Mouse (Mus musculus): Measurements from ENCODE around the gene Tap1. TPM values are rescaled to one million over a fixed set of nuclear protein-coding genes. Genes with fewer than 3 reads are reported as not detected.
A peak's percentile ranks its signal among the peaks of the same experiment; 100 is the strongest.
"Not testable (repeated sequence)": the region's sequence is repeated elsewhere in the genome, so short reads cannot be mapped to it uniquely, and the experiment has no call there.

Gene Tap1
- total RNA-seq, 2 experiments from 2014 or later = 43.4 to 96.5 TPM

DNA sequence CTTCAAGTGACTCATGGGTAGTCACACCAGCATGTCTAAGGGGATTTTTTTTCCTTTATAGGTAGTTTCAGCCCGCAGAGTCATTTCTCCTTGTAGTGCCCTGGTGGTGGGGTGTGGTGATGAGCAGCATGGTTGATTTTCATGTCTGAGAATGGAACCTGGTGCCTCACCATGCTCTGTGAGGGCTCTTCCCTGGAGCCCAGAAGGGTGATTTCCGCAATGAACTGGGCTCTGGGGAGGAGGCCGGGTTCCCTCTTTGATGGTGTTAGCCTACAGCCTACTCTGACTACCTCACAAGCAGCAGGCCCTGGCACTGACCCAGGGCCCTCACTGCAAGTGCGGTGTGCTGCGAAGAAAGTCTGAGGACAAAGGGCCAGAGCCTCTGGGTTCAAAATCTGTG is 16.1 kb downstream of the Tap1 start, which contains the start of gene Tap2:
Gene Tap2, plus strand, starts transcription at position 84 of the 400 bp plus-strand sequence.
- ATAC-seq (ENCODE audit: poor library complexity, severe bottlenecking) = no peak

DNA sequence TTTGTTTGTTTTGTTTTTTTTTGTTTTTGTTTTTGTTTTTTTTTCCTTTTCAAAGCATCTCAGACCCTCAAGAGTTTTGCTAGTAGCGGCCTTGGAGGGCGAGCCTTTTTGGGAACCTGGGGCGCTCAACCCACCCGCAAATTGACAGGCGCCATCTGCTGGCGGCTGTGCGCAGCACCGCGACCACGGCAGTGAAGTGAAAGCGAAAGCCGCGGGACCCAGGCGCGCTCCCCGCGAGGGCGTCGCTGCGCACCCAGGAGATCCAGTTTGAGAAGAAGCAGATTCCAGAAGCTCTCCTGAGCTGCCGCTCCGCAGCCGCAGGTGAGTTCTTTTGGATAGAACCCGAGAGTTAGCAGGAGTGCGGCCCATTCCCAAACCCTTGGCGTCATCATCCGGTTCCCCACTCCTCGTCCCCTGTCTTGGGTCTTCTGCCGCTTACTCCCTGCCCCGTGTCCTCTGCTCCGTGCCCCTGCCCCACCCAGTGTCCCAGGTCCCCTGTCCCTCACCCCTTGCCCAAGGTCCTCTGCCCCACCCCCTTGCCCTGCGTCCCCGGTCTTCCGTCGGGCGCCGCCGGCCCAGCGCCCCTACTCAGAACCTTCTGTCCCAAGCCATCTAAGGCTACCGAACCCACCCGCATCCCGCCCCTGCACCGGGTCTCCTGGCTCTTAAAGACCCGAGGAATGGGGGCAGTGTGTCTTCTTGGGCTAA is 17.1 kb downstream of the Tap1 start:
- ATAC-seq (ENCODE audit: poor library complexity, severe bottlenecking) = peak; percentile 80

DNA sequence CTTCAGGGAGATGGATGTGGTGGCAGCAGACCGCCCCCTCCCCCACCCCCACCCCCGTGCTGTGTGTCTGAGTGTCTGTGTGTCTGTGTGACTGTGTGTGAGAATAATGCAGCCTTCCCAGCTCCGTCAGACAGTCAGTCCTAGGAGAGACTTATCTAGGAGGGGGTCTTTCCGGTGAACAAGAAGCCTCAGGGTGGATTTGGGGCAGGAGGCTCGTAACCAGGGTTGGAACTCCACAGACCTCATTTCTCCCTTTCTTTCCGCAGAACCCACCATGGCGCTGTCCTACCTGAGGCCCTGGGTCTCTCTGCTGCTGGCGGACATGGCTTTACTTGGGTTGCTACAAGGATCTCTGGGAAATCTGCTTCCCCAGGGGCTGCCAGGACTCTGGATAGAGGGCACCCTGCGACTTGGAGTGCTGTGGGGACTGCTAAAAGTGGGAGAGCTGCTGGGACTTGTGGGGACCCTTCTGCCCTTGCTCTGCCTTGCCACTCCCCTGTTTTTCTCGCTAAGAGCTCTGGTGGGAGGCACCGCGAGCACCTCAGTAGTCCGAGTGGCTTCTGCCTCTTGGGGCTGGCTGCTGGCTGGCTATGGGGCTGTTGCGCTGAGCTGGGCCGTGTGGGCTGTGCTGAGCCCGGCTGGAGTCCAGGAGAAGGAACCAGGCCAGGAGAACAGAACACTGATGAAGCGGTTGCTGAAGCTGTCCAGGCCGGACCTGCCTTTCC is 17.8 kb downstream of the Tap1 start:
- no peak; the same call in 1 of the 2 replicates for ATAC-seq (ENCODE audit: poor library complexity, severe bottlenecking)

DNA sequence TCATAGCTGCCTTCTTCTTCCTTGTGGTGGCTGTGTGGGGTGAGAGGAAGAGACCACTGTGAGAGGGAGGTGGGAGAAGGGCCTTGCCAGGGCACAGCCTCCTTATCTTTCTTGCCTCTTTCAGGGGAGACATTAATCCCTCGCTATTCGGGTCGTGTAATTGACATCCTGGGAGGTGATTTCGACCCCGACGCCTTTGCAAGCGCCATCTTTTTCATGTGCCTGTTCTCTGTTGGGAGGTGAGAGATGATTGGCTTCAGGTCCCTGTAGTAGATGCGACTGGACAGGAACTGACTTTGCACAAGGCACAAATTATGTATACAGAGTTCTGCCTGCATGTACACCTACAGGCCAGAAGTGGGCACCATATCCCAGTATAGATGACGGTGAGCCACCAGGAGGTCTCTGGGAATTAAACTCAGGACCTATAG is 18.4 kb downstream of the Tap1 start:
- peak; percentile 78 for ATAC-seq (ENCODE audit: poor library complexity, severe bottlenecking)

DNA sequence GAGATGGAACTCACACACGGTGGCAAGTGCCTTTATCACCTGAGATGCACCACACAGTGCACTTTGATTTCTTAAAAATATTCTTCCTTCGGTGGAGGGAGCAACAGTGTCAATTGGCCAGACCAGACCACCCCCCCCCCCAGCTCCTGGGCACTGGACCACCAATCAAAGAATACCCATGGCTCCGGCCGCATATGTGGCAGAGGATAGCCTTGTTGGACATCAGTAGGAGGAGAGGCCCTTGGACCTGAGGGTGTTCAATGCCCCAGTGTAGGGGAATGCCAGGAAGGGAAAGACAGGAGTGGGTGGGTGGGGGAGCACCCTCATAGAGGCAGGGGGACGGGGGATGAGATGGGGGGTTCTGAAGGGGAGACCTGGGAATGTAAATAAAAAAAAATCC is 19.4 kb downstream of the Tap1 start:
- no peak for ATAC-seq (ENCODE audit: poor library complexity, severe bottlenecking)

DNA sequence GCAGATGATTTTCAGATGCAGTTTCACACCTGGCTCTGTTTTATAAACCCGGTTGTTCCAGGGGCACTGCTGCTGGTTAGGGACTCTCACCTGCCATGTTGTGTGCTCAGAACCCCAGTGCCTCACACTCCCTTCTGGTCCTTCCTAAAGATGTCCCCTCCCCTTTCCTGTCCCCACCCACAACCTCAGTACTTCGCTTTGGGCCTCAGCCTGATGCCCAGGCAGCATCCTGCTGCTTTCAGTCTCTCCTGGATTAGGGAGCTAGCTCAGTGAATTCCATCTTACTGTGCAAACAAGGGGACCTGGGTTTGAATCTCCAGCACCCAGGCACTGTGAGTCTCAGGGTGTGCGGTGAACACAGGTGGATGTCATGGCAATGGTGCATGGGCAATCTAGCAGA is 20.1 kb downstream of the Tap1 start:
- ATAC-seq (ENCODE audit: poor library complexity, severe bottlenecking) = no peak

DNA sequence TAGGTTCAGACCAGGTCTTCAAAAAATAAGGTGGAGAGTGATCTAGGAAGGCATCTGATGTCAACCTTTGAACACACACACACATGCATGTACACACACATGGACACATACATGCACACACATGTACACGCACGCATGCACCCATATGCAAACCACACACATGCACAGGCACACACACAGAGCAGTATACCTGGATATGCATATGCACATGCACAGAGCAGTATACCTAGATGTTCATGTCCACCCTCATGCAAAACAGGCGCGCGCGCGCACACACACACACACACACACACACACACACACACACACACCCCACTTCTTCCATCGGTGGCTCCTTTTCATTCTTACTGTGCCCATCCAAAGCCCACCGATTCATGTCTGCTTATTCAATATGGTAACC is 20.5 kb downstream of the Tap1 start:
- no peak for ATAC-seq (ENCODE audit: poor library complexity, severe bottlenecking)

DNA sequence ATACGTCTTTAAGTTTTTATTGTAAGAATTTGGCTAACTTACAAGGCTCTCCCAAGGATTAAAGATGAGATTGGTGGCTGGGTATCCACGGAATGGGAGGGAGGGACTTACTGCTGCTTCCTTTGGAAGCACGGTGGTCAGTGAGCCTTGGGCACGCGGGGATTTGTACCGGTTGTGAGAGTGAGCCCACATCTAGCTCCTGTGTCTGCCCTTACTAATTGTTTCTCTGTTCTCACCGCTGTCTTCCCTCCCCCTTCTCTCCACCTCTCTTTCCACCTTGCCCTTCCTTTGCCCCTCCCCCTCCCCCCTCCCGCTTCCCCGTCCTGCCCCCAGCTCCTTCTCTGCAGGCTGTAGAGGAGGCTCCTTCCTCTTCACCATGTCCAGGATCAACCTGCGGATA is 21.1 kb downstream of the Tap1 start:
- ATAC-seq (ENCODE audit: poor library complexity, severe bottlenecking) = no peak

DNA sequence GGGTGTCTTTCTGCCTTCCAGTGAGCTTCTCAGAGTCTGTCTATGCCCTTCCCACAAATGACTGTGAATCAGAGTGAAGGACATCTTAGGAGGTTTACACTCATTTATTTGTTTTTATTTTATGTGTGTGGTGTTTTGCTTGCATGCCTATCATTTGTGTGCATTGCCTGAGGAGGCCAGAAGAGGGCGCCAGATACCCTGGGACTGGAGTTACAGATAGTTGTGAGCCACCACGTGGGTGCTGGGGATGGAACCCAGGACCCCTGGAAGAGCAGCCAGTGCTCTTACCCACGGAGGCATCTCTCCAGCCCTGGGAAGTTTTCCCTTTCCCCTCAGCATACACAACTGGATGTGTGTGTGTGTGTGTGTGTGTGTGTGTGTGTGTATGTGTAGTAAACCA is 22.3 kb downstream of the Tap1 start:
- no peak for ATAC-seq (ENCODE audit: poor library complexity, severe bottlenecking)

DNA sequence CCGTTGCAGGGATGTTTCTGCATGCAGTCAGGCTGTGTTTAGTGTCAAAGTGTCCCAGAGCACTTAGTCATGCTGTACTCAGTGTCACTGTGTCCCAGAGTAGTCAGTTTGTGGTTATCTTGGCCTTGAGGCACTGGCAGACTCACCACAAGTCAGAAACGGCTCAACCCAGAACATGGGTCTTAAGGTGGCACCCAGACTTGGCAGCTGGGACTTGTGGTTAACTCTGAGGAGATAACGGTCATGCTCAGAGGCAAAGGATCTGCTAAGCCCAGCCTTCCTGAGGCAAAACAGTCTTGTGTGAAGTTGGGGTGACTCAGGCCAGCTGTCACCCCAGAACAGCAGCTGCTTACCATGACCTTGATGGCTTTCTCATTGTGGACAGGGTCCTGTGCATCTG is 23.2 kb downstream of the Tap1 start:
- peak; percentile 43 for ATAC-seq (ENCODE audit: poor library complexity, severe bottlenecking)

DNA sequence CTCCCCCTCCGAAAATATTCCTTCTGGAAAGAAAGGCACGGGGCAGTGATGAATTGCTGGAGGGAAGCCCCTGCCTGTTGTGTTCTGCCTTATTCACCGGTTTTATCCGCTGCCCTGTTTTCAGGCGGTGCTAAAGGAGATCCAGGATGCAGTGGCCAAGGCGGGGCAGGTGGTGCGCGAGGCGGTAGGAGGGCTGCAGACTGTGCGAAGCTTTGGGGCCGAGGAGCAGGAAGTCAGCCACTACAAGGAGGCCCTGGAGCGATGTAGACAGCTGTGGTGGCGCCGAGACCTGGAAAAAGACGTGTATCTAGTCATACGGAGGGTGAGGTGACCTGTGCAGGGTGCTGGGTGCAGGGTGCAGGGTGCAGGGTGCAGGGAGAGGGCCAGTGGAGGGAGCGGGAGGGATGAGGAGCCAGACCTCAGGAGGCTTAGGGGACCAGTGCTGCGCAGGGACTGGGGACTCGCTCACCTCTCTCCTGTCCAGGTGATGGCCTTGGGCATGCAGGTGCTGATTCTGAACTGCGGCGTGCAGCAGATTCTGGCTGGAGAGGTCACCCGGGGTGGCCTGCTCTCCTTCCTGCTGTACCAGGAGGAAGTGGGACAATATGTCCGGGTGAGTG is 24.5 kb downstream of the Tap1 start:
- peak; percentile 47; the same call in 1 of the 2 replicates for ATAC-seq (ENCODE audit: poor library complexity, severe bottlenecking)

DNA sequence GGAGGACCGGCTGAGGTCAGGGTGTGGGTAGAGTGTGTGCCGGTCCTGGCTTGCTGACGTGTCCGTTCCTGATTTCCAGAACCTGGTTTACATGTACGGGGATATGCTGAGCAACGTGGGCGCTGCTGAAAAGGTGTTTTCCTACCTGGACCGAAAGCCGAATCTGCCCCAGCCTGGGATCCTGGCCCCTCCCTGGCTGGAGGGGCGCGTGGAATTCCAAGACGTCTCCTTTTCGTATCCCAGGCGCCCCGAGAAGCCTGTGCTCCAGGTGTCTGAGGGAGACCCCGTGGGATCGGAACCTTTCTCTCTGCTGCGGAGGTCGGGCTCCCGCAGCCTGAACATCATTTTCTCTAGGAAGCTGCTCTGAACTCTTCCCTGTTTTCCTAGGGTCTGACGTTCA is 26.6 kb downstream of the Tap1 start:
- ATAC-seq (ENCODE audit: poor library complexity, severe bottlenecking) = no peak

DNA sequence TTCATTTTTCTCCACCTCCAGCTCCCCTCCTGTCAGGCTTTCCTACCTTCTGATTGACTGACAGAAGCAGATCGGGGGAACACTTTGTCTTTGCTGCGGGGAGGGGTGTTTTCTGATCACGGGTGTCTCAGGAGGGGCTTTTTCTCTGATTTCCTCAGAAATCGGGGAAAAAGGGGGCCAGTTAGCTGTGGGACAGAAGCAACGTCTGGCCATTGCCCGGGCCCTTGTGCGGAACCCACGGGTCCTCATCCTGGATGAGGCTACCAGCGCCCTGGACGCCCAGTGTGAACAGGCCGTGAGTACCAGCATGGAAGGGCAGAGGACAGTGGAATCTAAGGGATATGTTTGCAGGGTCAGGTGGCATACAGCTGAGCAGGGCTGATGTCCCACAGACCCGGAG is 27.8 kb downstream of the Tap1 start:
- ATAC-seq (ENCODE audit: poor library complexity, severe bottlenecking) = no peak

DNA sequence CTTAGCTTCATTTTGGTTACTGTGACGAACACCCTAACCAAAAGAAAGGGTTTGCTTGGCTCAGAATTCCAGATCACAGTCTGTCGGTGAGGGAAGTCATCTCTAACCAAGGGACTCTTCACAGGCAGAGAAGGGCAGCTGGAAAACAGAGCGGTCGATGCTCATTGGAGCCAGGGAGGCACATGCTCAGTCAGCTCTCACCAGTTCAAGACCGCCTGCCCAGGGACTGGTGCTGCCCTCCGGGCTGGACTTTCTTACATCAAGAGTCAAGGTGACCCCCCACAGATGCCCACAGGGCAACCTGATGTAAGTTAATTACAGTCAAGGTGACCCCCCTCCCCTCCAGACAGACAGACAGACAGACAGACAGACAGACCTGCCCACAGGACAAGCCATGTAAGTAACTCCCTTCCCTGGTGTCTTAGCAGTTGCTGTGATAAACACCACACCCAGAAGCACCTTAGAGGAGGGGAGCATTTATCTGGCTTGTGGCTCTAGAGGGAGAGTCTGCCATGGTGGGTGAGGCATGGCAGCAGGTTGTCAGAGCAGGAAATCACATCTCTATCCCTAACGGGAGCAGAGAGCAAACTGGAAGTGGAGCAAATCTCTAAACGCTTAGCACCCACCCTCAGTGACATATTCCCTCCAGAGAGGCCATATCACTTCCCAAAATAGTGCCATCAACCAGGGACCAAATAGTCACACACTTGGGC is 30.0 kb downstream of the Tap1 start:
- ATAC-seq (ENCODE audit: poor library complexity, severe bottlenecking) = no peak

DNA sequence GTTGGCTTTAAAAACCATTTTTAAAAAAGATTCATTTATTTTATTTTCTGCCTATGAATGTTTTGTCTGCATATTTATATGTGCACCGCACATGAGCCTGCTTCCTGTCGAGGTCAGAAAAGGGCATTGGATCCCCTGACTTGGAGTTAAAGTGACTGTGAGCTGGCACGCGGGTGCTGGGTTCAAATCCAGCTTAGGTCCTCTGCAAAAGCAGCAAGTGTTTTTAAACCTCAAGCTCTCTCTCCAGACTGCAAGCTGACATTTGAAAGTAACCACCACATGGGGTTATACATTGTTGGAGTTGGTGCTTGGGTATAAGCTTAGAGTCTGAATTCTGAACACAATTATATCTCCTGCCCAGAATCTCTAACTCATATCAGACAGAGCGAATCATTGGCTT is 30.6 kb downstream of the Tap1 start:
- ATAC-seq (ENCODE audit: poor library complexity, severe bottlenecking) = no peak

DNA sequence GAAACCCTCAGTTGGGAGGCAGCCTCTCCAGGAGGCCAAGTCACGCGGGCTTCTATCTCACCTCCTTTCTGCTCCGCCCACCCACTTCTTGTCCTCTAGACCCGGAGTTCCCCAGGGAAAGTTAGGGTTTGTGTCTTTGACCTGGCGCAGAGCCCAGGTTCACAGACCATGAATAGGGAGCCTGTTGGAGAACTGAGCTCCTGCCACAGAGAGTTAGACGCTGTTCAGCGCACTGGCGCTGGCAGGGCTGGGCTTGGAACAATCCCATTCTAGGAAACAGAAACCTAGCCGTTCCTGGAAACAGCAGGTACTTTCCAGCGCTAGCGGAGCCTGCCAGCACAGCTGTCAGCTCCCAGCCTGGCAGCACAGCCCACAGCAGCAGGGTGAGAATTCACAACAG is 31.3 kb downstream of the Tap1 start:
- ATAC-seq (ENCODE audit: poor library complexity, severe bottlenecking) = no peak

DNA sequence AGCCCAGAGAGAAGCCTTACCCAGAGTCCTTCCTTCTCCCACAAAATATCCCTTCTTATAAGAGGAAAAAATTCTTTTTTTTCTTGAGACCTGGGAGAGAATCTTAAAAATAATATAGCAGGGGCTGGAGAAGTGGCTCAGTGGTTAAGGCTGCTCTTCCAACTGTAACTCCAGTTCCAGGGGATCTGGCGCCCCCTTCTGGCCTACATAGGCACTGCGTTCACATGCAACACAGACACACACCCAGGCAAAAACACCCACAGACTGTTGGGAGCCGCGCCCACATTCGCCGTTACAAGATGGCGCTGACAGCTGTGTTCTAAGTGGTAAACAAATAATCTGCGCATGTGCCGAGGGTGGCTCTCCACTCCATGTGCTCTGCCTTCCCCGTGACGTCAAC is 31.7 kb downstream of the Tap1 start:
- ATAC-seq (ENCODE audit: poor library complexity, severe bottlenecking) = peak; percentile 71

DNA sequence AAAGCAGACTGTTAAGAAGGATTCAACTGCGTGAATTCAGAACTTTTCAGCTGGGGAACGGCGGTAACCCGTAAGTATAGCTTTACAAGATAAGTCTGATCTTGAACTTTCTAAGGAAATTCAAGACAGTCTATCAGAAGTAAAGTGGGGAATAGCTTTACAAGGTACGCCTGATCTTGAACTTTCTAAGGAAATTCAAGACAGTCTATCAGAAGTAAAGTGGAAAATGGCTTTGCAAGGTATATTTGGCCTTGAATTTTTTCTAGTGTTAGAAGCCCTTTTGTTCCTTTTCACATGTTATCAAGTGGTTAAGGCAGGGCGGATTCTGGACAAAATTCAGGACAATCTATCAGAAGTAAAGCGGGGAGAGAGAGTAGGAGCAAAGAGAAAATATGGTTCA is 32.4 kb downstream of the Tap1 start:
- not testable (repeated sequence) for ATAC-seq (ENCODE audit: poor library complexity, severe bottlenecking)

DNA sequence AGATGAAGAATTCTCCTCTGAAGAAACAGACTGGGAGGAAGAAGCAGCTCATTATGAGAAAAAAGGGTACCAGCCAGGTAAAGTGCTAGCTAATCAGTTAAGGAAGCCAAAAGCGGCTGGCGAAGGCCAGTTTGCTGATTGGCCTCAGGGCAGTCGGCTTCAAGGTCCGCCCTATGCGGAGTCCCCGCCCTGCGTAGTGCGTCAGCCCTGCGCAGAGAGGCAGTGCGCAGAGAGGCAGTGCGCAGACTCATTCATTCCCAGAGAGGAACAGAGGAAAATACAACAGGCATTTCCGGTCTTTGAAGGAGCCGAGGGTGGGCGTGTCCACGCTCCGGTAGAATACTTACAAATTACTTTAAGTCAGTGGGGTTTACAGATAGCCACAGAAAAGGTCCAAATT is 33.0 kb downstream of the Tap1 start:
- not testable (repeated sequence) for ATAC-seq (ENCODE audit: poor library complexity, severe bottlenecking)

DNA sequence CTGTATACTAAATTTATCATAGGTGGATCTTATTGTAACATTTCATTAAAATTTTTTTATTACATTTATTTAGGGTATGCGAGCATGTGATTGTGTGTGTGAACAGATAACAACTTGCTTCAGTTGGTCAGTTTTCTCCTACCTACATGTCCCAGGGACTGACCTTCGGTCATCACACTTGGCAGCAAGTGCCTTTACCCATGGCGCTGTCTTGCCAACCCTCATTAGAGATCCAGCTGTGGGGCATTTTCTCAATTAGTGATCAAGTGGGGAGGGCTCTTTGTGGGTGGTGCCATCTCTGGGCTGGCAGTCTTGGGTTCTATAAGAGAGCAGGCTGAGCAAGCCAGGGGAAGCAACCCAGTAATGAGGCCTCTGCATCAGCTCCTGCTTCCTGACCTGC is 37.5 kb downstream of the Tap1 start:
- no peak for ATAC-seq (ENCODE audit: poor library complexity, severe bottlenecking)

DNA sequence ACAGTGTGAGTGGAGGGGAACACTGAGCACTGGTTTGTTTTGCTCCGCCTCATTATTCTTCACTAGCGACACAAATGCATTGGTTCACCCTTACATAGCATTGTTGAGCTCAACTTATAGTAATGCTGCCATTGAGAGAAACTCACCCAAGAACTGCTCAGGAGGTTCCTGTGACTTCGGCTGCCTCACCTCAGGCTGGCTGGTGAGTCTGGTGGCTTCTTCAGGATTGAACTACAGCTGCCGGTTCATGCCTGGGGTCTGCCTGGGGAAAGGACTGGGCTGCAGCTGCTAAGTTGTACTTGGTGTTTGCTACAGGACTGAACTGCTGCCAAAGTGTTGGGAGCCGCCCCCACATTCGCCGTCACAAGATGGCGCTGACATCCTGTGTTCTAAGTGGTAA is 38.1 kb downstream of the Tap1 start:
- ATAC-seq (ENCODE audit: poor library complexity, severe bottlenecking) = no peak

All from megakaryocyte, adult 5-6 weeks (primary cell).